Mouse (Mus musculus) right cerebral cortex, postnatal 4 days (tissue): ENCODE measurements around the gene Nfia.

Experiments
- DNase-seq: peaks from one replicate; pipeline ENCODE4 v3.0.0-alpha.2; 2022

Gene Nfia

GRCm38 (mm10) chr4:97874916-97875315, 102.4 kb downstream of the Nfia start:
- no peak for DNase-seq

DNA sequence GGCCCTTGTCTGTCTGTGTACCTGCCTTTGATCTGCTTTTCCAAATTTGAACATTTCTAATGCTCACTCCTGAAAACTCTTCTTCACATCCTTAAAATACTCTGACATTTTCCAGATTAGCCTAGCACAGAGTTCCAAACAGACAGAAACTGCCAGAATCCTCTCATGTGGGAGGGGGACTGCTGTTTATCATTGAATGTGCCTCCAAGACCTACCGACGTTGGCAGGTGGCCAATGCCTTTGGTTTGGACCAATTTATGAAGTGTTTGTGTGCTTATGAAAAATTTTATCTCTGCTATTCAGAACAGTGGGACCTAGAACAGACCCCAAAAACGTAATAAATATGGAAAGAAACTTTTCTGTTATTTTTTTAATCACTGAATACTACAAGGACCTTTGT, 103.4 kb downstream of the Nfia start:
- DNase-seq, result no peak

DNA sequence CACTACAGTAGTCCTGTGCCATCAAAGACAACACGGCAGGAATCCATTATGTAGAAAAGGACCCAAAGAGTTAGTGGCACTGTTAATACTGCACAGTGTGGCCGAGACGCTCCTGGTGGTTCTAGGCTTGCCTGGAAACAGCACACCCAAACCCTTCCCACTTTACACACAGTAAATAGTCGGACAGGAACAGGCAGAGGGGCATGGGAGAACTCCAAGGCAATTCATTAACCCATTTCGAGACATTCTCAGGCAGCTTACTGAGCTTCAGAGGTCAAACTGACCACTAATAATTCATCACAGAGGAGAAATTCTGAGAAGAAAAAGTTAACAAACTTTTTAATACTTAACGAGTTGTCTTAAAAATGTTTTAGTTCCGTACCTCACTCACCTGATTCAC, 107.2 kb downstream of the Nfia start:
- DNase-seq, result no peak

- DNase-seq, result no peak
Measured at GRCm38 (mm10) chr4:97880120-97881055, 107.9 kb downstream of the Nfia start.

- no peak for DNase-seq
Measured at GRCm38 (mm10) chr4:97885574-97885973, 113.0 kb downstream of the Nfia start.

- no peak for DNase-seq
Measured at GRCm38 (mm10) chr4:97886220-97886619, 113.7 kb downstream of the Nfia start.

DNA sequence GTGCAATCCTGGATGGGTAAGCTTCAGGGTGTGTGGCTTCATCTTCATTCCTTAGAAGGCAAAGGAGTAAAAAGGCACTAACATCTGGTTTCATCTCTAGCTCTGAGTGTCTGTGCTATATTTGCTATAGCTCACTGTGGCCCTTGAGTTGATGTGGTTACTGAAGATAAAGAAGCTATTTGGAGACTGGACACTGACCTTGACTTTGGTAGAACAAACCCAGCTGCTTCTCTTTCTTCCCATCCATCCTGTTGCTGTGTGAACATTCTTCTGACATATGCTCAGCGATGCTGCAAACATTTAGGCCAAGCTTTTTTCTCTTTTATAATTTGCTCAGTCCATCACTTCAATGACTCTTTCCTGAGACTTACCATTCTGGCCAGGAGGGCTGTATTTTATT, 114.7 kb downstream of the Nfia start:
- DNase-seq, result no peak

- DNase-seq, result no peak
Measured at GRCm38 (mm10) chr4:97891063-97891462, 118.5 kb downstream of the Nfia start.

DNA sequence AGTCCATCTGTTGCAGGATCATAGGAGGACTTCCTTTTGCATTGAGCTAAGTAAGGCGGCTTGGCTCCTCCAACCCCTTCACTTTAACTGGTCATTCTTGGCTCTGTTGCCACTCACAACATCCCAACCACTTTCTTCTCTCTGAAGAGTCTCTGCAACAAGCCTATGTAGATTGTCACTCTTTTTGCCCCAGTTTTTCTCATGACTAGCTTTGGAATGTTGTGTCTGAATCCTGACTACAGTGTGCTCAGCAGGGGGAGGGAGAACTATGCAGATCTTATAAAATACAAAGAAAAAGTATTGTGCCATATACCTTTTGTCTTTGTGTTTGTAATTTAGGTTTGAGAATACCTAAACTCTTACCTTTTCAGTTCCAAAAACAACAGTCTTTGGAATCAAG, 119.1 kb downstream of the Nfia start:
- DNase-seq, result no peak

DNA sequence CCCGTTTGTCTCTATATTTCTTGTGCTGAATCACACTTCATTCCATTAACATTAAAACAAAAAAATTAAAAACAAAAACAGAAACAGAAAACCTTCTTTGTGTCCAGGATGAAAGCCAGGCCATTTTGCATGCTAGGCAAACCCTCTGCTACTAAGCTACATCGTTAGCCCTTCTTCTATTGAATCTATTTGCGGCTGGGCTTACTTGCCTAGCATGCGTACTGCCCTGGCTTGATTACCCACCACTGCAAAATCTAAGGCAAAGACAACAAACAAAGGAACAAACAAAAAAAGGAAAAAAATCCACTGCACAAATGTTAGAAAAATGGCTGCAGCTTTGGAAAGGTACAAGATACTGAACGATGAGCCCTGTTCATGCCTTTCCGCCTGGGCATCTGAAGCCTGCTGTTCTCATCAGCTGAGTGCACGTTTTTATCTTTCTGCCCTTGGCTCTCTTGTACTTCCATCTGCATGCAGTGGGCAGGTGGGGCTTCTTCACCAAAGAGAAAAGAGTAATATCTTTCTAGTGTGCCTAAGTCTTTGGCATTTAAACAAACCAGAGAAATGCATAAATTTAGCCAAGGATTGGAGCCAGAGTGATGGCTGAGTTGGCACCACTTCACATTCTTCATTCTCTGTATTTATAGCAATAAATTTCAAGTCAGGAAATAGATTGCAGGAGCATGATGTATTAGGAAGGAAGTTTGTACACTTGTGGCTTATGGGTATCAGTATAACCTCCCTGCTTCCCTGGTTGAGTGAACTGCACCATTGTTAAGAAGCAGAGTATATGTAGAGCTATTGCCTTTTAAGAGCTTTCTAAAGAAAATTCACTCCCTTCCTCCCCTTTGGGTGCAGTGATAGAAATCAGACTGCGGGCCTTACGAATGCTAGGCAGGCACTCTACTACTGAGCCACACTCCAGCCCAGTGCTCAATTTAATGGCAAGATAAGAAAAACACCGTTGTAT, 121.7 kb downstream of the Nfia start:
- DNase-seq, result no peak

DNA sequence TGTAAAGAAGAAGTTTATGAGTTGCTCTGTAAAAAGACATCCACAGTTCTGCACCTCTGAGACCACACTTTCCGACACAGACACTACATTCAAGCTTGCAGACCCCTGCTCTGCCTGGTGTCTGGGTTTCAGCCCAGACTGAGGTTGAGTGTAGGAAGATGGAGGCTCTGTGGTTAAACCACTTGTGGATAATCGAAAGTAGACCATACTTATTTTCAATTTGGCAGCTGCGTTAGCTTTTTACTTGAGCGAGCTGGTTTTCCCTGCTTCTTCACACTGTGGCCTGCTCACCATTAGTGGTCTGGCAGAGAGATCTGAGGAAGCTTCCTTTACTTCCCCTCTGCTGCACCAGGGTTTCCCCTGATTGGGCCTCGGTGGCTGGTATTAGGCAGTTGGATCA, 123.4 kb downstream of the Nfia start:
- DNase-seq, result no peak

DNA sequence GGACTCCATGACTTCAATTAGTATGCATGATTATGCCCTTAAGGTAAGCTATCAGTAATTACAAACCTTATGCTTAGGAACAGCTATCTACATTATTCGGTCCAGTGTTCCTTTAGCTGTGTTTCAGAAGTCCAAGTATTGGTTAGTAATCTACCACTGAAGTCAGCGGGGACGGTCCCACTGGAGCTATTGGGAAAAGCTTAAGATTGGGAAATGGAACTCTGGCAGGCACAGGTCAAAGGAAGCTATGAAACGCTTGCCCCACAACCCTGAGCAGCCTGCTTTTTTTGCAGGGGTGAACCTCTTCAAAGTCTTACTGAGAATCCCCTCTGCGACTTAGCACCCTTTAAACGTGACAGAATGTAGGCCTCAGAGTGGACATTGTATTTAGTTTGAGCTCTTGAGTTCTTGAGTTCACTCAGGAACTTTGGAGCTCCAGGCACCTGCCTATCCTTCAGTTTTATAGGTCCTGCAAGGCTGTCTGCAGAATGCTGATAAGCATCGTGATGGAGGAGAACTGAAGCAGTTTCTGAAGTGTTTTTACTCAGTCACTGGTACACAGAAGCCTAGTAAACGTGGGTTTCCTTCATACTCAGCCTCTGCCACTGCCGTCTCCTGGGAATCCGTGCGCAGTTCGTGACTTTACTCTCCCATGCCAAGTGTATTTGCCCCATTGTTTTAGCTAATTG, 127.9 kb downstream of the Nfia start:
- no peak for DNase-seq

GRCm38 (mm10) chr4:97905826-97906225, 133.3 kb downstream of the Nfia start:
- no peak for DNase-seq

DNA sequence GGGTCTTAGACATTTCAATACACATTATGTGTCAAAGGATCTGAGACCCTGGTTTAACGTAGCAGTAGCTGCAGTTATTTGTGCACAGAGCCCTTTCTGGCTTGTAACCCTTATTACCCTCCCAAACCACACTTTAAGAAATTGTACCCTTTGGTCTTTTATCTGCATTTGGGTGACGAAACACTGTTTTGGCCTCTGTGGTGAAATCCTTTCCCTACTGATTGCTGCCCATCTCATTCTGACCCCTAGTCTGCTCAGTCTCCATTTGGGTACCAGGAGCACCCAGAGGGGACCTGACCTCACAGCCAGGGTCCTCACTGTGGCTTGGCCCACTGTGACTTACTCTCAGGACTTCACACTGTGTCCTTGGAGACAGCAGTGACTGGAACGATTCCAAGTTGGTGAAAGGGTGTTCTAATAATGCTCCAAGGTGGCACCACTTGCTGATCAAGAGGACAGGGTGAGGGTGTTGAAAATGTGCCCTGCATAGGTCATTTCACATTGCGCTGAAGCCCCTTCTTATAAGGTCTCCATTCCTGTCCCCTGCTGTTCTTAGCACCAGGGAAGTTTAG, 136.1 kb downstream of the Nfia start:
- DNase-seq, result no peak

- DNase-seq, result no peak
Measured at GRCm38 (mm10) chr4:97910115-97910776, 137.7 kb downstream of the Nfia start.

- DNase-seq, result peak; percentile 61
Measured at GRCm38 (mm10) chr4:97910777-97911580, 138.4 kb downstream of the Nfia start.

DNA sequence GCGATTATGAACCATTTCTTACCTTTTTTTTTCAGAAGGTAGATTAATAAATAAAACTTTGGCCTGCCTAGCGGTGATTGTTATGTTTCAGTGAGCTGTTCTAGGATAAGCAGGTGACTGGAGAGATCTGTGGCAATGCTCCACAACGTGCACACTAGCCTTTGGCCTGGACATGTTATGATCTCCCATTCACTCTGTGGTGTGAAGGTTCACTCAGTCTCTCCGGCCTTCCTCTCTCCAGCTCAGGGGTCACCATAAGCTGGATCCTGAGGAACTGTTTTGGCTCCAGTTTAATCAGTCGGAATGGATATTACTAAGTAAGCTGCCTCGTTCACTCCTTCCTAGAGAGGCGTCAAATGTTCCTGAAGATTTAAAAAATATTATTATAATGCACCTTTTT, 139.2 kb downstream of the Nfia start:
- DNase-seq, result no peak

DNA sequence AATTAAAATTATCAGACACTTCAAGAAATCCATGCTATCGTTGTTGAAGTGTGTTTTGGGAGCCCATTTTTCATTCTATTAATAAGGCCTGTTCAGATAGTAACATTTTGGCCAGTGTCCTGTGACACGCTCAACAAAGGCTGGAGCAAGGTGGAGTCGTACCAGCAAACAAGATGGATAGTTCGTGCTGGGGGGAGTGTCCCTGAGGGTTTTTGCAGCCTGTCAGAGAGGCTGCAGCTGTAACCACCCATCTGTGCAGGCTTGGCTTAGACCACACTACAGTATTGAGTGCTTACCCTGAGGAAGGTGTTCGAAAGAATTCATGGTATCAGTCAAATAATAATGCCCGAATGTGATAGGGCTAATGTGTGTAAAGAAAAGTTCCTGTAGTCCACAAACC, 139.6 kb downstream of the Nfia start:
- no peak for DNase-seq

DNA sequence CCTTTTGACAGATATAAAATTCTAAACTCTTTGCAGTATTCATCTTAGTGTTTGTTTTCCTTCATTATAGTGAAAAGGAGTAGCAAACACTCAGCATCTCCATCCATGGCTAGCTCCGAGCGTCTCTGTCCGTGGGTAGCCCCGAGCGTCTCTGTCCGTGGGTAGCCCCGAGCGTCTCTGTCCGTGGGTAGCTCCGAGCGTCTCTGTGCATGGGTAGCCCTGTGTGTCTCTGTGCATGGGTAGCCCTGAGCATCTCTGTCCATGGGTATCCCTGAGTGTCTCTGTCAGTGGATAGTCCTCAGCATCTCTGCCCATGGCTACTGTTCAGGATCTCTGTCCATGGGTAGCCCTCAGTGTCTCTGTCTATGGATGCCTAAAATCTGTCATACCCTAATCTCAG, 140.0 kb downstream of the Nfia start:
- no peak for DNase-seq

DNA sequence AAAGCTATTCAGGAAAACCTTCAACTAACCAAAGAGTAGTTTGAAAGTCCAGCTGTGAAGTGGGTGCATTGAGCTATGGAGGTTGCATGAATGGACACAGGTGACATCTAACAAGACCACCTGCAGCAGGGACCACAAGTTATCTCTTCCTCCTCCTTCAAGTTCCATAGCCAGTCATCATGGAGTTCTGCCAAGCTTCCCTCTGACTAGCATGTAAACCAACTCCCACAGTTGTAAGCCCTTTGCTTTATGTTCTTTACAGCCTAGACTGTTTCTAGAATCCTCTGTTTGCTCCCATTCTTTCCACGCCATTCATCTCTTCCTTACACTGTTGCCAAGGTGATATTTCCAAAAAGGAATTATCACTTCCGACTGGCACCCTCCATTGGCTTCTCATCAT, 141.8 kb downstream of the Nfia start:
- no peak for DNase-seq

DNA sequence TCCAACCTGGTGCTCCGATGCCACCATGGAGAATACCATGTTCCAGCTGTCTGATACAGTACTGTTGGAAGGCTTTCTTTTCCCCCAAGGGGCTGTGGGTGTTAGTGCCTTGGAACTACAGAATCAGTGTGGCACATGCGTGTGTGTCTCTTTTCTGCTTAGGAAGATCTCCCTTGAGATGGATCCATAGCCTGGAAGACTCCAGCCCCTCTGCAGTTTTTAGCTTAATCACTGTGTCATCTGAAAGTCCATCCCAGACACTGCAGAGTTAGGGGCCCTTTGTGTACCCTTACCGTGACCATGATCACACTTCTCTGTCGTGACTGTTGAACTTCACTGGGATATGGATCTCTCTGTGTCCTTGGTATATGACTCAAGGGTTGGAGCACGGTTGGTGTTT, 142.2 kb downstream of the Nfia start:
- no peak for DNase-seq
